Mouse (Mus musculus): Measurements from ENCODE around the gene Snx18.

Gene Snx18

DNA sequence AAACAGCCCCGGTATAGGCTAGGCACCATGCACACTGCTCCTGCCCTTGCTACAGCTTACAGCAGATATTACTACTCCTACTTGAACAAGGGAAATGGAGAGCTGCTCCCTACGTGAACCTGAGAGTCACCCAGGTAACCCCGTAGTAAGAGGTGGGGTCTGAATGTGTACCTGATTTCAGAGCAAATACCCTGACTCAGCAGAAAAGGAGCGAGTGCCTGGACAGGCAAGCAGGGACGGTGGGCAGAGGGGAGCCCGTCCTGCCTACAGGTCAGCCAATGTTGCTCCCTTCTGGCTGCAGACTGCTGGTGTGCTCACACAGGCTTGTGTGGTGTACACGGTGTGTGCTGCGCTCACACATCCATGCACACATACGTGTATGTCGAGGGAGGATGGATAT, 20.7 kb downstream of the Snx18 start:
- no peak for DNase-seq (ENCODE audit: low read depth, low spot score)

DNA sequence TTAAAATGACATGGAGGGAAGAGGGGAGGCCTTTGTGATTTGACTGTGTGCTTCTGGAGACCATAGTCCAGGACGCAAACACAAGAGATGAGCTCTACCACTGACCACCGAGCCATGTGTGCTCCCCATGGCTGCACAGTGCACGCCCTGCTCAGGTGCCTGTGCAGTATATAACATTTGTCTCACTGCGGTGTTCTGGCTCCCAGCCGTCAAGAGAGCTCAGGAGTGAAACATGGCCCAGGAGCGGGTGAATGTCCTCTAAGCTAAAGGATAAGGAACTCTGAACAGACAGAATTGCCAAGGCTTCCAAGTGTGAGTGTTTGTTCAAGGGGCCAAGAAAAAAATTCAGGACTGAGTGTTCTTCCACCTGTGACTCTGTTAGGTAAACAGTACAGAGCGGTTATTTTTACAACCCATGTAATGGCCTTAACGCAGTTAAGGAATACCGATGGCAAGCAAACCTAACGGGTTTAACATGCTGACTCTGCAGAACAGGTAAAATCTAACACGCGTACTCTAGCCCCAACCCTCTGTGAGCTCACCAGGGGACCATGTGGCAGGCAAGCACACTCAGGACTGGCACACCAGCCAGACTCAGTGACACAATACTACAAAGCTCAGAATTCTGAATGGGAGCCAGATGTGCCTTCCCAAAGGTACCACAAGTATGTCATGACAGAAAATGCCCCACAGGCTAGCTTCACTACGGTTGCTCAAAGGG, 21.4 kb downstream of the Snx18 start:
- DNase-seq (ENCODE audit: low read depth, low spot score) = no peak

DNA sequence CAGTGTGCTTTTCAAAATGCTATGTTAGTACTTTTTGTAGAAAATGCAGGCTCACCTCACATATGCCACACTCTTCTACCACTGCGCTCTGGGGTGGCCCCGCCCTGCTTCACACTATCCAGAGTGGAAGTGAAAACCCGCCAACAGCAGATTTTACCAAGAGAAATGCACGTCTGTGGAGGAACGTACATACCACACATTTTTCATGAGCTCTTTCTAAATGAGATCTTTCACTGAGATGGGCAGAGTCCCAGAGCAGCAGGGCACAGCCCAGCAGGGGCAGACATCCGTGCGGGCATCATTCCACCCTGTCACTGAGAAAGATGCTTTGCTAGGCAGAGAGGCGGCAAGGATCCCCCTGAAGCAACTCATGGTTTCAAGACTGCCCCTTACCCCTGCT, 22.4 kb downstream of the Snx18 start:
- no peak for DNase-seq (ENCODE audit: low read depth, low spot score)

- no peak for DNase-seq (ENCODE audit: low read depth, low spot score)
These were observed 23.1 kb downstream of the Snx18 start for GRCm38 (mm10) chr13:113595219-113595618.

GRCm38 (mm10) chr13:113594361-113594760, 24.0 kb downstream of the Snx18 start:
- DNase-seq (ENCODE audit: low read depth, low spot score) = no peak

DNA sequence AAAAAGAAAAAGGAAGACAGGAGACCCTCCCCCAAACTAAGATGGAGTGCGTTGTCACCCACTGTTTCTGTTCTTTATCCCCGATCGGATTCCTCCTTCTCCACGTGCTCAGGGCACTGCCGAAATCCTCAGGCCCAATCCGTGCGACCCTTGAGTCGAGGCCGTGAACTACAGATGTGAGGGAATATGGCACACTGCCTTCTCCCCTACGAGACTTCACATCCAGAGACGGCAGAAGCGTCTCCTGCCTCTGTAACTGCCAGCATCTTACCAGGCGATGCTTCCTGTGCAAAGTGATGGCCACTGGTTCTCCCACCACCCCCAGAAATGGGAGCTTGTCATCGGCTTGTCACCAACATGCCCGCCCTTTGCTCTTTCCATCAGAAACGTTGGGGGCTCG, 24.7 kb downstream of the Snx18 start:
- no peak for DNase-seq (ENCODE audit: low read depth, low spot score)

GRCm38 (mm10) chr13:113592703-113593200, 25.6 kb downstream of the Snx18 start:
- DNase-seq (ENCODE audit: low read depth, low spot score) = no peak

GRCm38 (mm10) chr13:113591336-113591735, 27.0 kb downstream of the Snx18 start:
- no peak for DNase-seq (ENCODE audit: low read depth, low spot score)

DNA sequence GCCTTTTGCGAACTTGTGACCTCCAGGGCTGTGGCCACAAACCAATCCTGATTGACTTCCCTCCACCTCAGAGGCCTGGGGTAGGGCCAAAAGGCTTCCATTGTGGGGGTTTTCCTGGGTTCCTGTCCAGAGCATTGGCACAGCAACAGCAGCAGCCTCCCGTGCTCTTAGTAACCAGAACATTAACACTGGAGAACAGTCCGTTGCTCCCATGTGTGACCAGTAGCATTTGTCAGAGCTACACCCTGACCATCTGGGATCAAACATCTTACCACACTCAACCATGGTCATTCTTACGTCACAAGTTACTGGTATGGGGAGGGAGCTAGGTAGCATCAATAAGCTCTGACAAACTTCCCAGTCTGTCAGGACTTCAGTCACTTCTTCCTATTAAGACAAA, 28.1 kb downstream of the Snx18 start:
- DNase-seq (ENCODE audit: low read depth, low spot score) = no peak

GRCm38 (mm10) chr13:113589499-113589898, 28.9 kb downstream of the Snx18 start:
- DNase-seq (ENCODE audit: low read depth, low spot score) = no peak

DNA sequence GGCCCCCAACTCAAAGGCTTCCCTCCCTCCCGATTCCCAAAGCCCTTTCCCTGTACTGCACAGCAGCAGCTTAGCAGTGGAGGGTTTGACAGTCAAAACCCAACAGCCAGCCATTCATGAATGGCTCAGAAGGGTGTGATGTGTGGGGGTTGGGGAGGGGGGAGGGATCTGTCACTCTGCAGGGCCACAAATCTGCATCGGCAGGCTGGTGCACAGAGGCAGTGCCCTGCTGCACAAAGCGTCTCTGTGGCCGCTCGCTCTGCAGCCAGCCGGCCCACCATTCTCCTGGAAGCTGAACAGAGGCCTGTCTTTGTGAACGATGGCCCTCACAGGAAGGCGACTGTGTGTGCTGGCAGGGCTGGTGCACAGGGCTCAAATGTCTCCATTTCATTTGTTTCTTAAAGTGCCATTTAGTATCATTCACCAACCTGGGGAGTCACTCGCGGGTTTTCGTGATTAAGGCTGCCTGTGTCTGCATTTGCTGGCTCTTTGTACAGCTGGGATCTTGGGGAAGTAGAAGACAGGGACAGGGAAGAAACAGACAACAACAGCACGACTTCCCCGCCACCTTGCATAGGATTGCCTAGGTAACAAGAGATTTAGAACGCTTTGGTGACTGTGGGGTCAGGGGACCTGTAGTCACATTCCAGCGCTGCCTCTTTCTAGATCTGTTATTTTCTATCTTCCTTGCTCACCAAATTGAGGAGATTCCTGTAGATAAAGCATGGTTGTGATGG, 31.0 kb downstream of the Snx18 start:
- no peak for DNase-seq (ENCODE audit: low read depth, low spot score)

GRCm38 (mm10) chr13:113585606-113586005, 32.8 kb downstream of the Snx18 start:
- DNase-seq (ENCODE audit: low read depth, low spot score) = no peak

DNA sequence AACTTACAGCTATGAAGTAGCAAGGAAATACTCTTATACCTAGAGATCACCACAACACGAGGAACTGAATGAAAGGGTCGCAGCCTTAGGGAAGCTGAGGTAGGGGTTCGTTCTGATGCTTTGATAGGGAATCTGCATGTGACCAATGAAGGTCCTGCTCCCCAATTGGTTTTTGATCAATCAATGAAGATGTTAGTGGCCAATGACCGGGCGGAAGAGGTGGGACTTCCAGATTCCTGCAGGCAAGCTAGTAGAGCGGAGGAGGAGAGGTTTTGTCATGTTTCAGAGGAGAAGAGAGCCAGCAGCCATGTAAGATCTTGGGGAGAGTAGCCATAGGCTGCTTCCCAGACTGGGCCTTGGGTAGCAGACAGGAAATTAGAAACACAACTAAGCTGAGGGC, 33.9 kb downstream of the Snx18 start:
- no peak for DNase-seq (ENCODE audit: low read depth, low spot score)

DNA sequence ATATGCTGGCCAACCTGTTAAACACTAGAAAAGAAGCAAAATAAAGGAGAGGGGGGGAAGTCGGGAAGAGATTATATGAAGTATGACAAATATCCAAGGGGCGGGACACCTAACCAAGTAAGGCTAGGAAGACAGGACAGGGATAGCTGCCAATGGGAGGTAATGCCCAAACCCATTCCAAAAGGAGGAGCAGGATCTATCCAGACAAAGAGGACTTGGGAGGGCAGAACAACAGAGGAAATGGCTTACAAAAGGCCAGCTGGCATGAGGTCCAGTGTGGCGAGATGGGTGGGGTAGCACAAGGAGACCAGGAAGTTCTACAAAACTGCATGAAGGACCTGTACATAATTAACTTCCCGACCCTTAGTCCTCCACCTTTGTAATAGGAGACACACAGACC, 34.8 kb downstream of the Snx18 start:
- no peak for DNase-seq (ENCODE audit: low read depth, low spot score)

DNA sequence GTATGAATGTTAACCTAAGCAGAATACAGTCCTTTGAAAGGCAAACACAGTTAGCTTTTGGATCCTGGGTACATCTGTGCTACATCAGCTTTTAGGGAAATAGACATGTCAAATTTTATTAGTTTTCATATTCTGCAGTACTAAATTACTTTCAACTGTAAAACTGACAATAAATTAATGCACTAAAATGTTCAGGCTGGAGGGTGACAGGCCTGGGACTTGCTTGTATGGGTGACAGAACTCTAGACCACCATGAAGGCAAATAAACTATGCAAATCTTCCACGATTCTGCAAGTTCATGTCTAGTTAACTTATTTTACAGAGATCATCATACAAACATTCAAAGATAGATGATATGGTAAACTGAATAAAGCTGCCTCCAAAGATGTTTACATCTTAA, 36.3 kb downstream of the Snx18 start:
- DNase-seq (ENCODE audit: low read depth, low spot score) = no peak

DNA sequence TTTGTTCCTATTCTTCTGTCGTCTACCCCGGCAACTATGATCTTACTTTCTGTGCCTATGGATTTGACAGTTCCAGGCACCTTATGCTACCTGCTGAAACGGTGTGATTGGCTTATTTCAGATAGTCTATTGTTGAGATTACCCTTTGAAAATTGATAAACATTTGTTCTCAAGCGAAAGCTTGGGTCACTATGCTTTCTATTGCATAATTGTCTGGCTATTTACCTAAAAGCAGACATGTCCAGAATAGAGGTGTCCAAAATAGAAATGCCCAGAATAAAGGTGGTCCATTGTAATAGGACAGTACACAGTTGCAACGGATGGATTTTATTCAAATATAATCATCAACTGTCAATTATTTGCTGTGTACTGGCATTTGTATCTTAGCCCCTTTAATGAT, 36.9 kb downstream of the Snx18 start:
- DNase-seq (ENCODE audit: low read depth, low spot score) = no peak

DNA sequence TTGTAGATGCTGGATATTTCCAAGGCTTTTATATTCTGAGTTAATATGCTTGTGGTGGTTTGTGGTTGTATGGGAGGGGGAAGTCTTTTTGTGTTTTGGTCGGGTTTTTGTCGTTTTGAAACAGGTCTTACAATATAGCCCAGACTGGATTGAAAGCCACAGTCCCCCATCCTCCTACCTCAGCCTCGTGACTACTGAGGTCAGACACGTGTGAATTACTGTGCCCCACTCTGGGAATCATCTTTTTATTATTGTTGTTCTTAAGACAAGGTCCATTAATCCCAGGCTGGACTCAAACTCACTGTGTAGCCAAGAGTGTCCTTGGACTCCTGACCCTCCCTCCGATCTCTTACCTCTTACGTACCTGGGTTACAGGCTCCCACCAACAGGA, 38.0 kb downstream of the Snx18 start:
- DNase-seq (ENCODE audit: low read depth, low spot score) = no peak

DNA sequence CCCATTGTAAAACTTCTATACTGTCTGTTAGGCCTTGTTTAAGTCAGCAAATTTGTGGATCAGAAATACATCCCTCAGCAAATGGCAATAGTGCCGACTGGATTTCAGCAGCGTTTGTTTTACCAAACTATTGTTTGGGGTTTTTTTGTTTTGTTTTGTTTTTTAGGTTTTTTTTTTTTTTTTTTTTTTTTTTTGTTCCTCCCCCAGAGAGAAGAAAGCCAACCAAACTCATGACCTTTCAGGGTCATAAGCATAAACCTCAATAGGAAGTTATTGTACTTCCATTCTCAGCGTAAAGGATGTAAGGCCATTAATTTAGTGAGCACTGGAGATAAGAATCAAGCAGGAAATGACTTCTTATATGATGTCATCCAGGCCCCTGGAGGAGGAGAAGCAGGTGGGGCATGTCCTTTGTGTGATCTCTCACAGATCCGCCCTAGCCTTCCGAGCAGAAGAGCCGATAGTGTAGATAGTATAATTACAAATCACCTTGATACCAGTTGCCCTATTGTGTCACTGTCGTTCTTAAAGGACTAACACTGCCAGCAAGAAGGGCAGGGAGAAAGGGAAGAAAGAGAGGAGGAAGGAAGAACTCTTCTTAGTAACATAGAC, 38.5 kb downstream of the Snx18 start:
- no peak for DNase-seq (ENCODE audit: low read depth, low spot score)

DNA sequence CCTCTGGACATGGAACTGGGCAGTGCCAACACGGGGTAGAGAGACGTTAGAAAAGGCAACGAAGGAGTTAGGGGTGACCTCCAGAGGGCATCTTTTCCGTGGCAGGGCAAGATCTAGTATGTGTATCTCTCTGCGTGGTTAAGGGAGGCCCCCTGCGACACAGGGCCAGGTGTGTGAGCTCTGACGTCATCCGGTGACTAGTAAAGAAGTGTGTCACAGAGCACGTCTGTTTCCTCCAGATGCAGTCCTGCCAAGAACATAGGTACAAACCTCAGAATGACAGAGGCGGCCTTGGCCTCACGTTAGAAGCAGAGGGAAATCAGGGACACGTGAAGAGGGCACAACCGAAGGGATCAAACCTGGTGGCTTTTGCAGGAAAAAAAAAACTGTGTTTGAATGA, 44.1 kb downstream of the Snx18 start:
- DNase-seq (ENCODE audit: low read depth, low spot score) = no peak

DNA sequence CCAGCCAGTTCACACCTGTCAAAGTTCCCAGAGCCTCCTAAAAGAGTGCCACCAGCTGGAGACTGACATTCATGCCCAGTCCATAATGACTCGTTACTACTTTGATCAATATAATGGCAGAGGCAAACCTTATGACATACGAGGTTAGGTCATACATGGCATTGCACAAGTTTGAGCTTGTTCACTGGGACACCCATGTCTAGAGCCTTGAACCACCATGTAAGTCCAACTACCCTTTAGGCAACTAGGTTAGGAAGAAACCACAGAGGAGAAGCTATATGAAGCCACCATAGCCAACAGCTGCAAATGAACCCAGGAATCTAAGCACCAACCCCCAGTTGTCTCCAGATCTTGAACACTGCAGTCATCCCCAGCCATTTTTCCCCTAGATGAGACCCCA, 45.0 kb downstream of the Snx18 start:
- DNase-seq (ENCODE audit: low read depth, low spot score) = no peak

DNA sequence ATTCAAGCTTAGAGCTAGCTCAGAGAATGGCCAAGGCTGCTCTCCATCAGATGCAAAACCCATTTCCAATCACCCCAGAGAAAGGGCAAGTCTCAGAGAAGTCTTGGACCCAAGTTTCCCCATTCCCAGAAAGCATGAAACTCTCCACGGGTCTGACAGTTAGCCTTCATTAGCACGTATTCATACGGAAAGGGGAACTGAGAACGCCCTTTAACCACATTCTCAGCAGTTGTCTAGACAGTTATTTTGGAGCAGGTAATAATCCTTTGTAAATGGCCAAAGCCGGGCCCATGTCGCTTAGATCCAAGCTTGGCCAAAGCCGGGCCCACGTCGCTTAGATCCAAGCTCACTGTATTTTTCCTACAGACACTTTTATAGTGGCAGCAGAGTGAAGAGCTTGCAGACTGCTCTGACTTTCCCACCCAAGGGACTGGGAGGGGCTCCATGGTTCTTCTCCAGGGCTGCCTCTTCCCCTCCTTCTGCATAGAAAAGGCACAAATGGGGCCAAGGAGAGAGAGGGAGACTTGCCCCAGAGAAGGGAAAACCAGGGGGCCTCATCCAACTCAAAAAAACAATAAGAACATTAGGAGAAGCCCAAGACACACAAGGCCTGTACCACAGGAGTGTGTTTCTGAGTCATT, 46.2 kb downstream of the Snx18 start:
- no peak for DNase-seq (ENCODE audit: low read depth, low spot score)

GRCm38 (mm10) chr13:113569526-113569925, 48.8 kb downstream of the Snx18 start:
- no peak for DNase-seq (ENCODE audit: low read depth, low spot score)

Data from WW6 (cell line).